22 mouse cellular contexts compared by ENCODE assay signal in the genomic region with DNA sequence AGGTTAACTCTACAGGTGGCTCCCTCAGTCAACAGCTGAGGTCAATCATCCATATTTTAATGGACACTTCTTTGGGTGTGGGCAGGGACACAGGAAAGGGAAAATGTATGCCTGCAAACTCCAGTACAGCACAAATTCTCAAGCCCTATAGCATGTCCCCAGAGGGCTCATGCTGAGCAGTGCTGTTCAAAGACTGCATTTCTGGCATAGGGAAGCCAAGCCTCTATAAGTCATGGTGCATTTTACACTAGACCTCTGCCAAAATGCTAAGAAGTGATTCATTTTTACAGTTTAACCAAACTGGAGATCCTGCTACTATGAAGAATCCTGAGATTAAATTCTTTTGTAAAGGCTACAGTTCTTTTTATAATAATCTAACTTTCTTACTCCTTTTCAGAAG. TPM values are rescaled to one million over a fixed set of nuclear protein-coding genes. Genes with fewer than 3 reads are reported as not detected.
DNase-seq lines count a peak whose midpoint lies in the region; ATAC-seq and TF ChIP-seq lines count a peak whose summit lies in the region.
"Had no signal": no experiment of that assay in that cellular context is flagged by ENCODE, and none has a peak within 500 bp of the region (broad histone marks: within the 10 kb centered on the region; RNA-seq: fewer than 3 reads in every experiment).

No protein-coding gene starts in this region.

- H3K9ac ChIP-seq in embryonic facial prominence, embryonic 14.5 days (ENCODE audit: low read depth, low read length), result no peak overlapping the region
- H3K9ac ChIP-seq in heart, postnatal 0 days (replicated peaks; ENCODE audit: low read depth, low read length), result no peak overlapping the region
- H3K9ac ChIP-seq: embryonic facial prominence, embryonic 13.5 days; forebrain, embryonic 12.5 days had no signal

- H3K27ac ChIP-seq in embryonic facial prominence, embryonic 14.5 days (replicated peaks; ENCODE audit: low read depth, low read length), result no peak overlapping the region
- H3K27ac ChIP-seq in embryonic facial prominence, embryonic 10.5 days (replicated peaks), result no peak overlapping the region
- H3K27ac ChIP-seq in heart, postnatal 0 days (ENCODE audit: low read depth), result peak overlapping the region; percentile 6; the same call in 1 of the 2 replicates
- H3K27ac ChIP-seq in embryonic fibroblast, embryonic 13.5 days (ENCODE audit: insufficient read depth, low read length), result peak overlapping the region; percentile 56
- H3K27ac ChIP-seq: embryonic facial prominence, embryonic 13.5 days; forebrain, embryonic 10.5 days; forebrain, embryonic 12.5 days had no signal

- TF ChIP-seq CTCF in heart, postnatal 0 days (IDR thresholded peaks at IDR 0.05; ENCODE audit: low read depth), result no peak
- TF ChIP-seq CTCF in embryonic fibroblast, embryonic 13.5 days (IDR thresholded peaks at IDR 0.05; ENCODE audit: borderline replicate concordance, insufficient read depth, low read length), result no peak

- H3K9me3 ChIP-seq in embryonic facial prominence, embryonic 14.5 days (ENCODE audit: control insufficient read depth, low read length), result no peaks in the 10 kb centered on the region
- H3K9me3 ChIP-seq in embryonic facial prominence, embryonic 10.5 days, result no peaks in the 10 kb centered on the region
- H3K9me3 ChIP-seq in heart, postnatal 0 days (replicated peaks; ENCODE audit: control insufficient read depth, low read length), result no peaks in the 10 kb centered on the region
- H3K9me3 ChIP-seq: embryonic facial prominence, embryonic 13.5 days; forebrain, embryonic 10.5 days; forebrain, embryonic 12.5 days had no signal

- DNase-seq in embryonic facial prominence, embryonic 14.5 days (ENCODE audit: low spot score), result peak; percentile 70
- no peak for DNase-seq in embryonic facial prominence, embryonic 10.5 days (ENCODE audit: low spot score)
- DNase-seq in heart, postnatal 0 days (ENCODE audit: low spot score), result no peak
- DNase-seq in heart, adult 18-20 months, result no peak
- DNase-seq in 3T3-L1 (ENCODE audit: low read depth, low spot score), result peak; percentile 43
- DNase-seq in kidney, adult 8-10 months, result no peak
- DNase-seq: adrenal gland, adult 8-10 months; adrenal gland, postnatal 14 days; adrenal gland, postnatal 36 days; cerebellum, adult 11-12 months; cerebellum, adult 2 months; cerebellum, adult 9-10 months; cerebellum, postnatal 25 days had no signal

- H3K36me3 ChIP-seq in embryonic facial prominence, embryonic 14.5 days (ENCODE audit: control insufficient read depth, insufficient read depth, low read length), result no peaks in the 10 kb centered on the region
- H3K36me3 ChIP-seq in embryonic facial prominence, embryonic 10.5 days (replicated peaks), result no peaks in the 10 kb centered on the region
- no peaks in the 10 kb centered on the region for H3K36me3 ChIP-seq in heart, postnatal 0 days (replicated peaks; ENCODE audit: control insufficient read depth, insufficient read depth, low read length)
- H3K36me3 ChIP-seq: embryonic facial prominence, embryonic 13.5 days; forebrain, embryonic 10.5 days; forebrain, embryonic 12.5 days had no signal

- TF ChIP-seq EP300 in heart, postnatal 0 days (IDR thresholded peaks at IDR 0.05; ENCODE audit: low read depth), result no peak

- no peak for ATAC-seq in embryonic facial prominence, embryonic 14.5 days (ENCODE audit: low read depth)
- no peak for ATAC-seq in heart, postnatal 0 days (ENCODE audit: insufficient read depth, low read depth)
- ATAC-seq: activated CD4-positive, CD25-positive, alpha-beta regulatory T cell, adult 4 months; forebrain, embryonic 14.5 days; forebrain, embryonic 16.5 days; Patski had no signal

- H3K4me3 ChIP-seq in embryonic facial prominence, embryonic 14.5 days (ENCODE audit: low read depth, low read length), result no peak overlapping the region
- H3K4me3 ChIP-seq in embryonic facial prominence, embryonic 10.5 days, result no peak overlapping the region
- H3K4me3 ChIP-seq in heart, postnatal 0 days (ENCODE audit: low read depth, low read length), result no peak overlapping the region
- H3K4me3 ChIP-seq in embryonic fibroblast, embryonic 13.5 days (ENCODE audit: insufficient read depth, low read length), result no peak overlapping the region
- H3K4me3 ChIP-seq: embryonic facial prominence, embryonic 13.5 days; erythroblast, embryonic 14.5 days; forebrain, embryonic 10.5 days; forebrain, embryonic 12.5 days had no signal

- no peaks in the 10 kb centered on the region for H3K27me3 ChIP-seq in embryonic facial prominence, embryonic 14.5 days (replicated peaks; ENCODE audit: control insufficient read depth, insufficient read depth, low read length)
- H3K27me3 ChIP-seq in embryonic facial prominence, embryonic 10.5 days (replicated peaks; ENCODE audit: low read depth, poor library complexity, severe bottlenecking), result no peaks in the 10 kb centered on the region
- no peaks in the 10 kb centered on the region for H3K27me3 ChIP-seq in heart, postnatal 0 days (ENCODE audit: control insufficient read depth, insufficient read depth, low read length)
- H3K27me3 ChIP-seq: embryonic facial prominence, embryonic 13.5 days; forebrain, embryonic 12.5 days; Patski had no signal

- H3K4me2 ChIP-seq in embryonic facial prominence, embryonic 14.5 days (ENCODE audit: low read depth, low read length), result no peak overlapping the region
- no peak overlapping the region for H3K4me2 ChIP-seq in heart, postnatal 0 days (ENCODE audit: low read depth, low read length)
- H3K4me2 ChIP-seq: embryonic facial prominence, embryonic 13.5 days; forebrain, embryonic 12.5 days had no signal

- no peak for TF ChIP-seq POLR2A in embryonic fibroblast, embryonic 13.5 days (IDR thresholded peaks at IDR 0.05; ENCODE audit: low read depth, low read length)

- H3K4me1 ChIP-seq in embryonic facial prominence, embryonic 14.5 days (ENCODE audit: control insufficient read depth, insufficient read depth, low read length), result peaks cover 35% of the 10 kb centered on the region
- peaks cover 14% of the 10 kb centered on the region for H3K4me1 ChIP-seq in embryonic facial prominence, embryonic 10.5 days
- H3K4me1 ChIP-seq in heart, postnatal 0 days (ENCODE audit: control insufficient read depth, insufficient read depth), result peaks cover 53% of the 10 kb centered on the region
- peaks cover 27% of the 10 kb centered on the region for H3K4me1 ChIP-seq in embryonic fibroblast, embryonic 13.5 days (ENCODE audit: control insufficient read depth, insufficient read depth, low read length)

RNA-seq across cellular contexts. Expression of a gene that starts 47.8 kb away (rescaled TPM):
- 30.3 and 34.8 TPM in 2 replicates for polyA plus RNA-seq in embryonic facial prominence, embryonic 14.5 days (2014; fragmentation: Nextera tagmentation; extraction: Ambion mirVana)
- 14.5 and 15.0 TPM in 2 replicates for polyA plus RNA-seq in embryonic facial prominence, embryonic 10.5 days (2016; fragmentation: Nextera tagmentation; extraction: Ambion mirVana)
- total RNA-seq in heart, postnatal 0 days (2014; rRNA removed; ENCODE audit: low replicate concordance), result 54.0 and 54.9 TPM in 2 replicates
- polyA plus RNA-seq in heart, postnatal 0 days (2015; fragmentation: Nextera tagmentation; extraction: Ambion mirVana), result 18.8 and 19.1 TPM in 2 replicates
- total RNA-seq in heart, adult 18-20 months (2021), result 10 to 100 TPM; 30.2 to 35.5 TPM
- 15.5 and 25.4 TPM in 2 replicates for polyA plus RNA-seq in embryonic fibroblast, embryonic 13.5 days (2011; ENCODE audit: insufficient read length, low read depth, missing spikeins)

Comparison
In these comparisons a context has a peak if more than half of its experiments do, and no peak if none do; other contexts are left out.
1. DNase-seq: peak in embryonic facial prominence, embryonic 14.5 days (single experiment) and 3T3-L1 (single experiment); none in embryonic facial prominence, embryonic 10.5 days (single experiment), heart, postnatal 0 days (single experiment), heart, adult 18-20 months (0 of 2) and kidney, adult 8-10 months (0 of 2).
2. H3K27ac ChIP-seq: peak in heart, postnatal 0 days (single experiment) and embryonic fibroblast, embryonic 13.5 days (single experiment); none in embryonic facial prominence, embryonic 14.5 days (single experiment) and embryonic facial prominence, embryonic 10.5 days (single experiment).